ENCODE assay signal across 8 mouse cellular contexts in the genomic region with DNA sequence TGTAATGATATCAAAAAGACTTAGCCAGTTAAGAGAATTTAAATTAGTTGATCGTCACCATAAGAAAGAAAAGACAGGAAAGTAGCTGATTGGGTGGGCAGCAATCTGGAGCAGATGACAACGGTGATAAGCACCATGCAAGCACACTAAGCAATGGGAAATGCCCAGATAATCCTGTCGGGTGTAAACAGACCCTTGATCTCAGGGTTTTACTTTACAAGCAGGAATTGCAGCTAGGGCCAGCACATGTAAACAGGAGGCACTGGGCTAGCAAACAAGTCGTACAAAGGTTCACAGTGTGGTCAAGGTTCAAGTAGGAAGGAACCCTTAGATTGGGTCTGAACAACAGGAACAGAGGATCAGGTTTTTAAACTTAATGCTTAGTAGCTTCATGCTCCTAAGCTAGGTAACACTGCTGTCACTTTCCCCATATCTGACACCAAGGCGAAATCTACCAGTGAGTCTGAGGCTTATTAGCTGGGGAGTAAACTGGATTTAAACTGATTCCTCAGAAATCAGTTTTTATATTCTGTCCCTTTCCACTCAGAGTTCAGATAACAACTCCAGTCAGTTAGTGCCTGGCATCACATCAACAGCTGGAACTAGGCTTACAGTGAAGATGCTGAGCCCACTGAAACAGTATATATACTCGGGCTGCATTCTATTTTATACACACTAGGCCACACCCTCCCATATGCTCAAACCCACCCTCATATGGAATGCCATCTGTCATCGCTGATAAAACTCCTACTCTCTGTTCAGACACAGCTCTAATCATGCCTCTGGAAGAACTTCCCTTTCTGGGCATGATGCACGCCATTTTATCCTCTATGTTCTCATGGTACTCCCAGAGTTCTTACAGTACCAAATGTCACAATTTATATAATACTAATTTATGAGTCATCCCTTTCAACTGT. TPM values are rescaled to one million over a fixed set of nuclear protein-coding genes. Genes with fewer than 3 reads are reported as not detected.
A peak's percentile ranks its signal among the peaks of the same experiment; 100 is the strongest.
DNase-seq lines count a peak whose midpoint lies in the region; ATAC-seq and TF ChIP-seq lines count a peak whose summit lies in the region.

No protein-coding gene starts in this region.

- H3K4me1 ChIP-seq in lung, embryonic 14.5 days (ENCODE audit: insufficient read depth): no peaks in the 10 kb centered on the region
- peaks cover 8% of the 10 kb centered on the region; the same call in 1 of the 2 replicates for H3K4me1 ChIP-seq in forebrain, embryonic 12.5 days

- H3K27ac ChIP-seq in lung, embryonic 14.5 days (ENCODE audit: low read depth): no peak overlapping the region; the same call in 1 of the 2 replicates
- no peak overlapping the region for H3K27ac ChIP-seq in forebrain, embryonic 12.5 days

- H3K4me2 ChIP-seq in lung, embryonic 14.5 days: no peak overlapping the region
- H3K4me2 ChIP-seq in forebrain, embryonic 12.5 days: no peak overlapping the region

- no peak overlapping the region for H3K4me3 ChIP-seq in lung, embryonic 14.5 days (ENCODE audit: low read depth, low read length)
- H3K4me3 ChIP-seq in forebrain, embryonic 12.5 days (replicated peaks): no peak overlapping the region

- no peaks in the 10 kb centered on the region for H3K27me3 ChIP-seq in lung, embryonic 14.5 days (ENCODE audit: insufficient read depth, low read length)
- H3K27me3 ChIP-seq in forebrain, embryonic 12.5 days: no peaks in the 10 kb centered on the region

- no peaks in the 10 kb centered on the region for H3K36me3 ChIP-seq in lung, embryonic 14.5 days (ENCODE audit: insufficient read depth)
- H3K36me3 ChIP-seq in forebrain, embryonic 12.5 days (replicated peaks): peaks cover 3% of the 10 kb centered on the region; the same call in 1 of the 2 replicates

- intact Hi-C loops in heart, postnatal 25 days (cut with DNase I): no loop called here

- no peak for TF ChIP-seq CTCF in lung, embryonic 14.5 days (IDR thresholded peaks at IDR 0.05; ENCODE audit: low read depth)

- 36% methylated on average over 8 of the region's 8 CpGs for WGBS in lung, embryonic 14.5 days
- WGBS in forebrain, embryonic 12.5 days: 66% methylated on average over 8 of the region's 8 CpGs

- peak; percentile 77 for ATAC-seq in lung, embryonic 14.5 days (ENCODE audit: insufficient read depth)
- peak; percentile 72; the same call in 1 of the 2 replicates for ATAC-seq in forebrain, embryonic 12.5 days (ENCODE audit: low FRiP score)
- peak; percentile 86 for ATAC-seq in megakaryocyte-erythroid progenitor cell, adult 5-6 weeks (replicated peaks; ENCODE audit: low FRiP score, low TSS enrichment, poor library complexity, severe bottlenecking)

- no peaks in the 10 kb centered on the region for H3K9me3 ChIP-seq in lung, embryonic 14.5 days (ENCODE audit: low read depth, low read length)
- H3K9me3 ChIP-seq in forebrain, embryonic 12.5 days: no peaks in the 10 kb centered on the region

- DNase-seq in lung, embryonic 14.5 days: peak; percentile 40
- no peak for DNase-seq in lung, postnatal 14 days
- DNase-seq in layer of hippocampus, adult 18-20 months (ENCODE audit: low spot score in 2 of 2): peak; percentile 58 to 88
- no peak for DNase-seq in thymus, adult 18-20 months
- no peak for DNase-seq in heart, postnatal 25 days (ENCODE audit: low spot score)
- no peak for DNase-seq in adrenal gland, postnatal 36 days

- no peak overlapping the region for H3K9ac ChIP-seq in lung, embryonic 14.5 days
- H3K9ac ChIP-seq in forebrain, embryonic 12.5 days: no peak overlapping the region

RNA-seq across cellular contexts. Expression of gene Trdmt1, which starts 20.7 kb away (rescaled TPM):
- 18.1 TPM in 2 replicates for polyA plus RNA-seq in lung, embryonic 14.5 days (2014; fragmentation: Nextera tagmentation; extraction: Ambion mirVana)
- polyA plus RNA-seq in forebrain, embryonic 12.5 days (2016; fragmentation: Nextera tagmentation; extraction: Ambion mirVana): 6.6 and 7.8 TPM in 2 replicates
- total RNA-seq in layer of hippocampus, adult 18-20 months (2021): 1 to 10 TPM; 4.4 to 4.6 TPM
- total RNA-seq in megakaryocyte-erythroid progenitor cell, adult 5-6 weeks (2014; fragmentation: Nextera tagmentation): 7.0 and 17.3 TPM in 2 replicates
- total RNA-seq in megakaryocyte-erythroid progenitor cell, adult 5-6 weeks (2017): 9.3 and 14.4 TPM in 2 replicates
- total RNA-seq in heart, postnatal 25 days (2021): 1 to 10 TPM; 6.8 to 8.6 TPM
- 1 to 10 TPM; 3.7 to 7.9 TPM for total RNA-seq in adrenal gland, postnatal 36 days (2021)

RNA-seq across cellular contexts. Expression of gene Cubn, which starts 32.2 kb away (rescaled TPM):
- polyA plus RNA-seq in lung, embryonic 14.5 days (2014; fragmentation: Nextera tagmentation; extraction: Ambion mirVana): 1.4 and 1.5 TPM in 2 replicates
- polyA plus RNA-seq in forebrain, embryonic 12.5 days (2016; fragmentation: Nextera tagmentation; extraction: Ambion mirVana): 0.27 and 0.31 TPM in 2 replicates
- under 1 TPM; 0.10 to 0.15 TPM for total RNA-seq in layer of hippocampus, adult 18-20 months (2021)
- total RNA-seq in megakaryocyte-erythroid progenitor cell, adult 5-6 weeks (2014; fragmentation: Nextera tagmentation): not detected in 2 replicates
- not detected in 2 replicates for total RNA-seq in megakaryocyte-erythroid progenitor cell, adult 5-6 weeks (2017)
- 1 to 10 TPM in 1 of 2 experiments, under 1 TPM in 1; 0.94 to 1.2 TPM for total RNA-seq in heart, postnatal 25 days (2021)
- total RNA-seq in adrenal gland, postnatal 36 days (2021): under 1 TPM; 0.26 to 0.33 TPM

RNA-seq across cellular contexts. Expression of gene Vim, which starts 49.9 kb away (rescaled TPM):
- polyA plus RNA-seq in lung, embryonic 14.5 days (2014; fragmentation: Nextera tagmentation; extraction: Ambion mirVana): 843 and 848 TPM in 2 replicates
- 1,088 and 1,103 TPM in 2 replicates for polyA plus RNA-seq in forebrain, embryonic 12.5 days (2016; fragmentation: Nextera tagmentation; extraction: Ambion mirVana)
- 10 to 100 TPM; 58.9 to 60.6 TPM for total RNA-seq in layer of hippocampus, adult 18-20 months (2021)
- total RNA-seq in megakaryocyte-erythroid progenitor cell, adult 5-6 weeks (2014; fragmentation: Nextera tagmentation): 92.3 and 119 TPM in 2 replicates
- total RNA-seq in megakaryocyte-erythroid progenitor cell, adult 5-6 weeks (2017): 214 and 318 TPM in 2 replicates
- 100 to 1,000 TPM; 334 to 431 TPM for total RNA-seq in heart, postnatal 25 days (2021)
- total RNA-seq in adrenal gland, postnatal 36 days (2021): 100 to 1,000 TPM; 181 to 247 TPM

Comparison
In these comparisons a context has a peak if more than half of its experiments do, and no peak if none do; other contexts are left out.
1. DNase-seq: peak in lung, embryonic 14.5 days (single experiment) and layer of hippocampus, adult 18-20 months (2 of 2); none in lung, postnatal 14 days (single experiment), thymus, adult 18-20 months (0 of 2), heart, postnatal 25 days (single experiment) and adrenal gland, postnatal 36 days (0 of 2).
2. Peak in every context shown above with its lines, with median percentiles within 50 percentile points of each other: ATAC-seq.